Mouse (Mus musculus): ENCODE measurements around the gene Trim34b. TPM values are rescaled to one million over a fixed set of nuclear protein-coding genes. Genes with fewer than 3 reads are reported as not detected.
"Not testable (repeated sequence)": the region's sequence is repeated elsewhere in the genome, so short reads cannot be mapped to it uniquely, and the experiment has no call there.

Trim34b gene
- 6.8 and 7.2 TPM in 2 replicates for total RNA-seq (2017)

DNA sequence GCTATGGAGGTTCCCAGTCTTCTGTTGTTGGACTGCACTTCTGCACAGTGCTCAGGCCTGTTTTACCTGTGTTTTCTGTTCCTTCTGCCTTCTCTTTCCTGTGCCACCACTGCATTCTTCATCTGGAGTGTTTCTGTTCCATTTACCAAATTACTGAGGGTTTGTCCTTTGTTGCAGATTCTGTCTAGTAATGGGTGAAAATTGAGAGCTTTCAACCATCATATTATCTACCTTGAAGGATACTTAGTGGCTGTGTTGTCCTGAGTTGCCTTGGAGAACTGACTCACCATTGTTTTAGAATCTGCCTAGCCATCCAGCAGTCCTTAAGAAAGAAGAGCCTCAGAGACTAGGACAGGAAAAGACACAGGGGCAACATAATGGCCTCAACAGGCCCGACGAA is at the start of gene Trim34b:
Trim34b (plus strand) TSS at position 301 of the 400 bp plus-strand sequence.
- not testable (repeated sequence) for ATAC-seq (ENCODE audit: extremely low read depth, insufficient number of reproducible peaks, low FRiP score, poor library complexity, severe bottlenecking)

DNA sequence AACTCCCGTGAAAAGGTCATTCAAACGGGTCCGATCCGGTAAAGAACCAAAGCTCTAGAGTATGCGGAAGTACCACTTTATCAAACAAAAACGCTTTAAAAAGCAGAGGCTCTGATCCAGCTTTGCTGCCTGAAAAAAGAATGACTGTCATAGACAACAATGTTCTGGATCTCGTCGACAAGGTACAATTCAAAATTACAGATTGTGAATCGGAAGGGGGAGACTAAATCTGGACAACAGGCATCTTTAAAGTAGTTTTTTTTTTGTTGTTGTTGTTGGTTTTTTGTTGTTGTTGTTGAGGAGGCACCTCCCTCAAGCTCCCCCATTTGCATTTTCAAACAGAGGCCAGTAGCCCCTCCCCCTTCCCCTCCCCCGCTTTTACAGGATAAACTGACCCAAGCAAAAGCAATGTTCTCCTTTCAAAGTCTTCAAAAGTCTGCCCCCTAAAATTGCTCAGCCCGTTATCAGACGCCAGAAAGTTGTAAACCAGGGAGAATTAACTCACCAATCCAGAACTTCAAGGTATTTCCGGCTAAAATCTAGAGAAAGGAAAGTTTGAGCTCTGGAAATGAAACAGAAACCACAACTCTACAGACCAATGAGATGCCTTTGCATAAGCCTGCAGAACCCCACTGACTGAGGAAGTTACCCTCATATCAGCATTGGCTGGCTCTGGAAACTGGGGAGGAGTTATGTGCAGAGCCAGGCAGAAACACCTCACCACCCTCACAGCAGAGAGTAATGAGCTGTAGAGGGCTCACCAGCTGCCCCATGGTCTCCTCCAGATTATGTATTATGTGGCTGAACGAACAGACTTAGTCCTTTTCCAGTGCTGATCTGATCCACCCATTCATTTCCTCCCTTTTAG is 41.5 kb upstream of the Trim34b start, which contains the start of gene Trim5:
Trim5 (minus strand) TSS at position 519 of the 868 bp plus-strand sequence.
- ATAC-seq (ENCODE audit: extremely low read depth, insufficient number of reproducible peaks, low FRiP score, poor library complexity, severe bottlenecking) = peak; percentile 91

DNA sequence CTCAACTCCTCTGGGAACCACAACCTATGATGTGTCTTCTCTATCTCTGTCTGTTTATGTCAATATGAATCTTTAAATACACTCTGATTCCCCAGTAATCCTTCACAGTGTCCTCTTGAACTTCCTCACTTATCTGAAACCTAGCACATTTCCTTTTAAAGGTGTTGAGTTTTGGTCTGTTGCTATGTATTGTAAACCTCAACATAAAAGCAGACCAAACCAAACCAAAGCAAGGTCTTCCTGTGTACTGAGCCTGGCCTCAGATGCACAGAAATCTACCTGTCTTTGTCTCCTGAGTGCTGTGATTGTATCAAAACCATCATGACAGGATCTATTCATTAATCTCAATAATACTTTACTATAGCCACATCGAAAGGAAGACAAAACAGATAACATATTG is 38.6 kb upstream of the Trim34b start:
- peak; percentile 32; the same call in 1 of the 2 replicates for ATAC-seq (ENCODE audit: extremely low read depth, insufficient number of reproducible peaks, low FRiP score, poor library complexity, severe bottlenecking)

DNA sequence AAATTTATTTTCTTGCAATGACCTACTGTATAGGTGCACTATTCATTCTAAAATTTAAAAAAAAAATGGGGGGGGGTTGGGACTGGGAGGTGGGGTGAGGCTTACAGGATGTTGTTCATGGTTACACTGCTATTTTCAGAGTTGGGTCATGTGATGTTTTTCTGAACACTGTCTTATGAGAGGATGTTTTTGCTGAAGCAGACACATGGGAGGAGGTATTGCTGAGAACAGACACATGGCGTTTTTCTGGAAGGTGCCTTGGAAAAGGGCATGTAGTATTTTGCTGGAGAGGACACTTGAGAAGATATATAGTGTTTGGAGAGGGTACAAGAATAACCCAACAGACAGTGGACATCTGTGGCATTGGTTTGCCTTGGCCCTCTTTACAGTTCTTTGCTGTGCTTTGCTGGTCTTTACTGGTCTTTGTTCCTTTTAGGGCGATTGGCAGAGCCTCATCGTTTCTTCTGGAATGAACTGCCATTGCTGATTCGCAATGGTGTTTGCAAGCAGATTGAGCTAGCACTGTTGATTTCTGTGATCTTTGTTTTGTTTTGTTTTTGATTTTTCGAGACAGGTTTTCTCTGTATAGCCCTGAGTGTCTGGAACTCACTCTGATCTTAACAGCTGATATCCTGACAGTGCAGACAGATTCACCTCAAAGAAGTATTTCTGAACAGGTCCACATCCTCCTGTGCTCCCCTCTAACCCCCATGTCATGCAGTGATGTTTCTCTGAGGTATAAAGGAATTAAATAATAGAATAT is 37.5 kb upstream of the Trim34b start:
- ATAC-seq (ENCODE audit: extremely low read depth, insufficient number of reproducible peaks, low FRiP score, poor library complexity, severe bottlenecking) = peak; percentile 25; the same call in 1 of the 2 replicates

DNA sequence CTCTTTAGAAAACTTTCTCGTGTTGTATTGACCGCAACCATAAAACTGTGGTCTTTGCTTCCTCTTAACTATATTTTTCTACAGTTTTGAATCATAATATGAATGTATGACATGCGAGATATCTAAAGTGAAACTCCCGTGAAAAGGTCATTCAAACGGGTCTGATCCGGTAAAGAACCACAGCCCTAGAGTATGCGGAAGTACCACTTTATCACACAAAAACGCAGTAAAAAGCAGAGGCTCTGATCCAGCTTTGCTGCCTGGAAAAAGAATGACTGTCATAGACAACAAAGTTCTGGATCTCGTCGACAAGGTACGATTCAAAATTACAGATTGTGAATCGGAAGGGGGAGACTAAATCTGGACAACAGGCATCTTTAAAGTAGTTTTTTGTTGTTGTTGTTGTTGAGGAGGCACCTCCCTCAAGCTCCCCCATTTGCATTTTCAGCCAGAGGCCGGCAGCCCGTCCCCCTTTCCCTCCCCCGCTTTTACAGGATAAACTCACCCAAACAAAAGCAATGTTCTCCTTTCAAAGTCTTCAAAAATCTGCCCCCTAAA is 14.4 kb upstream of the Trim34b start:
- peak; percentile 61 for ATAC-seq (ENCODE audit: extremely low read depth, insufficient number of reproducible peaks, low FRiP score, poor library complexity, severe bottlenecking)

DNA sequence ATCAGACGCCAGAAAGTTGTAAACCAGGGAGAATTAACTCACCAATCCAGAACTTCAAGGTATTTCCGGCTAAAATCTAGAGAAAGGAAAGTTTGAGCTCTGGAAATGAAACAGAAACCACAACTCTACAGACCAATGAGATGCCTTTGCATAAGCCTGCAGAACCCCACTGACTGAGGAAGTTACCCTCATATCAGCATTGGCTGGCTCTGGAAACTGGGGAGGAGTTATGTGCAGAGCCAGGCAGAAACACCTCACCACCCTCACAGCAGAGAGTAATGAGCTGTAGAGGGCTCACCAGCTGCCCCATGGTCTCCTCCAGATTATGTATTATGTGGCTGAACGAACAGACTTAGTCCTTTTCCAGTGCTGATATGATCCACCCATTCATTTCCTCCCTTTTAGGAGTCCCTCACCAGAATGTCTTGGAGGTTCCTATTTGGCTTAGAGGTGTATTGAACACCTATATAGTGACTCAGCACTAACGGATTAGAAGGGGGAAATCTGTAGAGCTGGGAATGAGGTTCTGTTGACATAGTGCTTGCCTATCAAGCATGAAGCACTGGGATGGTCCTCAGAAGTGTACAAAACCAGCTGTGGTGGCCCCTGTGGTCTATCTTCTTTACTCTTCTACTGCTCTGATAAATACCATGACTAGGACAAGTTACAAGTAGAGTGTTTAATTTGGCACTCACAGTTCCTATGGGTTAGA is 13.7 kb upstream of the Trim34b start, which contains the start of gene Trim12a:
Trim12a (minus strand) TSS at position 98 of the 712 bp plus-strand sequence.
- peak; percentile 95 for ATAC-seq (ENCODE audit: extremely low read depth, insufficient number of reproducible peaks, low FRiP score, poor library complexity, severe bottlenecking)

DNA sequence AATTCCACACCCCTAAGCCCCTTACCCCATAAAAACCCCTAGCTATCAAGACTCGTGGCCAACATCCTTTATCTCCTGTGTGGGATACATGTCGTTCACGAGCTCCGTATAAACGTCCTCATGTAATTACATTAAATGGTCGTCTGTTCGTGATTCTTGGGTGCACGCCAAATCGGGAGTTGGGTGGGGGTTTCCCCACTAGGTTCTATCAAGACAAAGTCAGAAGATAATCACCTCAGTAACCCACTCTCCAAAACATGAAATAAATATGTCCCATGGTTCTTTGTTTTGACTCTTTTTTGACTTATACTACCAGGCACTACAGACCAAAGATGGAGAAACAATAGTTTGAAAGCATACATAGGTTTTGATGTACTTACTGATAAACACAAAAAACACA is 7.2 kb upstream of the Trim34b start:
- ATAC-seq (ENCODE audit: extremely low read depth, insufficient number of reproducible peaks, low FRiP score, poor library complexity, severe bottlenecking) = no peak

DNA sequence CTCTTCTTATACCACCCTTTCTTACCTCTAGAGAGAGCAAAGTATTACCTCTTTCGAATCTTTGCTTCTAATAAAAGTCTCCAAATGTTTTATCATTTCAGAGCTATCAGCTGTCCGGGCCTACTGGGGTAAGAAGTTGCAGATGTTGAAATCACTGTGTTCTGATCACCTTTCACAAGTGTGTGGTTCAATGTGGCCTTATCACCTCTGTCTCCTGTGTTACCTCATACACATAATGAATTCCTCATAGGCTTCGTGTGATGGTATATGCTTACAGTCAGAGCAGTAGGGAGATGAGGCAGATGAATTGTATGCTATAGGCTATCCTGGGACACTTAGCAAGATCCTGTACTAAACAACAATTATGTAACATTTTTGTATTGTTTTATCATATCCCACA is 6.3 kb downstream of the Trim34b start:
- ATAC-seq (ENCODE audit: extremely low read depth, insufficient number of reproducible peaks, low FRiP score, poor library complexity, severe bottlenecking) = not testable (repeated sequence)

DNA sequence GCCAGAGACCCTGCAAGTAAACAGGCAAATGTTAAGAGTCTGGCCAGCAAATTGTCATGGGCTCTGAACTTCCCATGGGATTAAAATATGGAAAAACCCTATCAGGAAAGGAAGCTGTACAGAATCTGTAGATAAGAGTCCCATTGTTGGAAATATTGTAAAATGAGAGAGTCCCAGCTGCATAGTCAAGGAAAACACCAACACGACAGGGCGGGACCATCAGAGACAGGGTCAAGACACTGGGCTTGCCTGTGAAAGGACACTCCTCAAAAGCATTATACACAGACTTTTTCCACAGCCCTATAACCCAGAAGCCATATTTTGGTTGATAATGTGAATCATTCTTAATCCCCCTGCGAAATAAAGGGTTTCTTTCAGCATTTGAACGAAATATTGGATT is 11.5 kb downstream of the Trim34b start:
- ATAC-seq (ENCODE audit: extremely low read depth, insufficient number of reproducible peaks, low FRiP score, poor library complexity, severe bottlenecking) = not testable (repeated sequence)

DNA sequence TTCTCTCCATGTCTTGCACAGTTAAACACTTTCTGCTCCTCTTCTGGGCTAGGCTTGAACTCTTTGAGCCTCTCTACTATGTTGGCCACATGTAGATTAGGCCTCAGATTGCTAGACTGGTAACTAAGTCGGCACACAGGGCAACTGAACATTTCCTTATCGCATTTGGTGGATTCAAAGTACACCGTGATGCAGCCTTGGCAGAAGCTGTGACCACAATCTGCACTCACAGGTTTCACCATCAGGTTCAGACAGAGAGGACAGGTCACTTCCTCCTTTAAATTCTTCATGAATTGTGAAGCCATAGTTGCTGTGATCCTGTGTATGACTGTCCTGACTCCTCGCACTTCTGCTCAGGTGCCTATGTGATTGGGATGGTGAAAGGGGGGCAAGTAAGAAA is 18.8 kb downstream of the Trim34b start:
- peak; percentile 69 for ATAC-seq (ENCODE audit: extremely low read depth, insufficient number of reproducible peaks, low FRiP score, poor library complexity, severe bottlenecking)

DNA sequence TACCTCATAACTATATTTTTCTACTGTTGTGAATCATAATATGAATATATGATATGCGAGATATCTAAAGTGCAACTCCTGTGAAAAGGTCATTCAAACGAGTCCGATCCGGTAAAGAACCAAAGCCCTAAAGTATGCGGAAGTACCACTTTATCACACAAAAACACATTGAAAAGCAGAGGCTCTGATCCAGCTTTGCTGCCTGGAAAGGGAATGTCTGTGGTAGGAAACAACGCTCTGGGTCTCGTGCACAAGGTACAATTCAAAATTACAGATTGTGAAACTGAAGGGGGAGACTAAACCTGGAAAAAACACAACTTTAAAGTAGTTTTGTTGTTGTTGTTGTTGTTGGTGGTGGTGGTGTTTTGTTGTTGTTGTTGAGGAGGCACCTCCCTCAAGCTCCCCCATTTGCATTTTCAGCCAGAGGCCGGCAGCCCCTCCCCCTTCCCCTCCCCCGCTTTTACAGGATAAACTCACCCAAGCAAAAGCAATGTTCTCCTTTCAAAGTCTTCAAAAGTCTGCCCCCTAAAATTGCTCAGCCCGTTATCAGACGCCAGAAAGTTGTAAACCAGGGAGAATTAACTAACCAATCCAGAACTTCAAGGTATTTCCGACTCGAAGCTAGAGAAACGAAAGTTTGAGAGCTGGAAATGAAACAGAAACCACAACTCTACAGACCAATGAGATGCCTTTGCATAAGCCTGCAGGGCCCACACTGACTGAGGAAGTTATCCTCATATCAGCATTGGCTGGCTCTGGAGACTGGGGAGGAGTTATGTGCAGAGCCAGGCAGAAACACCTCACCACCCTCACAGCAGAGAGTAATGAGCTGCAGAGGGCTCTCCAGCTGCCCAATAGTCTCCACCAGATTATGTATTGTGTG is 23.7 kb downstream of the Trim34b start, which contains the start of gene Trim12c:
Trim12c (minus strand) TSS at position 646 of the 883 bp plus-strand sequence.
- peak; percentile 99 for ATAC-seq (ENCODE audit: extremely low read depth, insufficient number of reproducible peaks, low FRiP score, poor library complexity, severe bottlenecking)

DNA sequence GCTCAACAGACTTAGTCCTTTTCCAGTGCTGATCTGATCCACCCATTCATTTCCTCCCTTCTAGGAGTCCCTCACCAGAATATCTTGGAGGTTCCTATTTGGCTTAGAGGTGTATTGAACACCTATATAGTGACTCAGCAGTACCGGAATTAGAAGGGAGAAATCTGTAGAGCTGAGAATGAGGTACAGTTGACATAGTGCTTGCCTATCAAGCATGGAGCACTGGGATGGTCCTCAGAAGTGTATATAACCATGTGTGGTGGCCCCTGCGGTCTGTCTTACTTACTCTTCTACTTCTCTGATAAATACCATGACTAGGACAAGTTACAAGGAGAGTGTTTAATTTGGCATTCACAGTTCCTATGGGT is 24.3 kb downstream of the Trim34b start:
- ATAC-seq (ENCODE audit: extremely low read depth, insufficient number of reproducible peaks, low FRiP score, poor library complexity, severe bottlenecking) = no peak

DNA sequence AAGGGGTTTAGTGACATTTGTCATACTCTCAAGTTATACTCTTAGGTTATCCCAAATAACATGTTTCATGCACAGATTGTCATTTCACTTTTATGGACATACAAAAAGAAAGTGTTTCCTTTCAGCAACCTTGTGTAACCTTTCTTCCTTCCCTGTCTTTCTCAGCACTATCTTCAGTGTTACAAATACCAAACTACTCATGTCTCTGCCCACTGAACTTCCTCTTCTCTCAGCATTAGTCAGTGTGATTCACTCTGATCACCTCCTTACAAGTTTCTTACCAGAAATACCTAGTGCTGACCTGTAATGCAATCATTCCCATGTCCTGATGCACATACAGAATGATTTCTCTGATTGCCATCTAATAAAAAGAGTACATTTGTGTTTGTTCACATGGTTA is 37.1 kb downstream of the Trim34b start:
- ATAC-seq (ENCODE audit: extremely low read depth, insufficient number of reproducible peaks, low FRiP score, poor library complexity, severe bottlenecking) = peak; percentile 25

DNA sequence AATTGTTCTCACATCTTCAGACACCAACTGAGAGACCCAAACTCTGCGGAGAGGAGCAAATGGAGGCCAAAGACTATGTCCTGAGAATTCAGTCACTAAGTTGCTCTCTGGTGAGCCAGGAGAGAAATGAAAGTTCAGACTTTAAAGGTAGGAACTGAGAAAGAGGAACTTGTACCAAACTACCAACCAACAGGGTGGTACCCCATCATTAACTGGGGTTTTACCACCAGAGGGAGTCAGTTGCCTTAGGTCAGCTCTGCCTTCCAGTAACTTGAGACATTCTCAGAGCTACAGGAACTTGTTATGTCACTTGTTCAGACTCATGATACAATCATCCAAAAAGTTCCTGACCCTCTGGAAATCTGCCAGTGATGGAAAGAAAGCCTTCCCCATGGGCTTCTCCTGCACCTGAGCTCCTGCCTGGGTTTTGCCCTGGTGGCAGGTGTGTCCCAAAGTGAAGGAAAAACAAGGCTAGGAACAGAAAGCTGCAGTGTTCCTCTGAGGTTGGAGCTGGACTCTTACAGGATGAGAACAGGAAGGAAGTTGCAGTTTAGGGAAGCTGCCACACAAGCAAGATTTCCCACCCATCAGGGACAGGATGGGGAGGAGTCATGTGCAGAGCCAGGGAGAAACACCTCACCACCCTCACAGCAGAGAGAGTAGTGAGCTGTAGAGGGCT is 40.6 kb downstream of the Trim34b start, which contains the start of gene Trim30b:
Trim30b (minus strand) TSS at position 149 of the 679 bp plus-strand sequence.
- ATAC-seq (ENCODE audit: extremely low read depth, insufficient number of reproducible peaks, low FRiP score, poor library complexity, severe bottlenecking) = peak; percentile 90
